8 mouse cellular contexts compared by ENCODE assay signal in the genomic region with DNA sequence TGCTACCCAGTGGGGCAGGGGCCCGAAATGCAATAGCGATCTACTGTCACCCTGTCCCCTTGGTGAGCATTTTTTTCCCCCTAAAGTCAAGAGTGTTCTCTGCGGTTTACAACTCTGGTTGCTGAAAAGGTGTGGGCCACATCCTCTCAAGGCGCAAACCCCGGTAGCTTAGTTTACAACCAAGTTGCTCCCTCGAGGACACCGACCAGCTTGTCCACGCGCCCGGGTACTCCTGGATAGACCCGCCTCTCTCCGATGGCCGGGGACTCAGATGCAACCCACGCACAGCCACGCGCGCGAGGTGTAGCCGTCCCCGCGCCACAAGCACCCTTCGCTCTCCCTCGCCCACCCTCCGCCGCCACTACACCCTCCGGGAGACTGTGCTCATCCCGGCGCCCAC. TPM values are rescaled to one million over a fixed set of nuclear protein-coding genes. Genes with fewer than 3 reads are reported as not detected.
DNase-seq lines count a peak whose midpoint lies in the region; ATAC-seq and TF ChIP-seq lines count a peak whose summit lies in the region.

No protein-coding gene starts in this region.

- peak overlapping the region; percentile 96 for H3K27ac ChIP-seq in layer of hippocampus, adult 2 months
- H3K27ac ChIP-seq in embryonic facial prominence, embryonic 10.5 days (replicated peaks): peak overlapping the region; percentile 71
- H3K27ac ChIP-seq in hindbrain, postnatal 0 days: peak overlapping the region; percentile 38; the same call in 1 of the 2 replicates
- H3K27ac ChIP-seq in midbrain, embryonic 10.5 days (replicated peaks): peak overlapping the region; percentile 82

- peaks cover 22% of the 10 kb centered on the region for H3K27me3 ChIP-seq in embryonic facial prominence, embryonic 10.5 days (replicated peaks; ENCODE audit: low read depth, poor library complexity, severe bottlenecking)
- H3K27me3 ChIP-seq in hindbrain, postnatal 0 days (ENCODE audit: insufficient read depth, low read length): no peaks in the 10 kb centered on the region
- peaks cover 30% of the 10 kb centered on the region for H3K27me3 ChIP-seq in midbrain, embryonic 10.5 days (ENCODE audit: low read depth, poor library complexity, severe bottlenecking)

- no peak; the same call in 1 of the 2 replicates for ATAC-seq in hindbrain, postnatal 0 days

- H3K4me3 ChIP-seq in layer of hippocampus, adult 2 months: peak overlapping the region; percentile 91
- peak overlapping the region; percentile 65 for H3K4me3 ChIP-seq in embryonic facial prominence, embryonic 10.5 days
- peak overlapping the region; percentile 56 for H3K4me3 ChIP-seq in hindbrain, postnatal 0 days (ENCODE audit: low read length)
- peak overlapping the region; percentile 76 for H3K4me3 ChIP-seq in midbrain, embryonic 10.5 days

- TF ChIP-seq CTCF in layer of hippocampus, adult 2 months (conservative IDR thresholded peaks at IDR 0.05): no peak
- TF ChIP-seq CTCF in hindbrain, postnatal 0 days (IDR thresholded peaks at IDR 0.05; ENCODE audit: low read depth): no peak

- peaks cover 38% of the 10 kb centered on the region for H3K4me1 ChIP-seq in embryonic facial prominence, embryonic 10.5 days
- H3K4me1 ChIP-seq in hindbrain, postnatal 0 days (ENCODE audit: insufficient read depth, low read length): 0 out of 2 replicates have a peak, but pooled peaks cover 11% of the 10 kb centered on the region
- peaks cover 33% of the 10 kb centered on the region for H3K4me1 ChIP-seq in midbrain, embryonic 10.5 days

- no peaks in the 10 kb centered on the region for H3K36me3 ChIP-seq in embryonic facial prominence, embryonic 10.5 days (replicated peaks)
- H3K36me3 ChIP-seq in hindbrain, postnatal 0 days (ENCODE audit: insufficient read depth, low read length): no peaks in the 10 kb centered on the region
- H3K36me3 ChIP-seq in midbrain, embryonic 10.5 days: no peaks in the 10 kb centered on the region

- peak overlapping the region; percentile 88 for H3K4me2 ChIP-seq in hindbrain, postnatal 0 days (ENCODE audit: low read depth, low read length)

- H3K9ac ChIP-seq in hindbrain, postnatal 0 days (replicated peaks; ENCODE audit: low read length): peak overlapping the region; percentile 55

- H3K9me3 ChIP-seq in embryonic facial prominence, embryonic 10.5 days: no peaks in the 10 kb centered on the region
- H3K9me3 ChIP-seq in hindbrain, postnatal 0 days (ENCODE audit: low read length): no peaks in the 10 kb centered on the region
- no peaks in the 10 kb centered on the region for H3K9me3 ChIP-seq in midbrain, embryonic 10.5 days (replicated peaks)

- no peak for DNase-seq in layer of hippocampus, adult 2 months (ENCODE audit: low spot score in 2 of 2)
- no peak for DNase-seq in layer of hippocampus, postnatal 10 days (ENCODE audit: low spot score in 2 of 2)
- DNase-seq in embryonic facial prominence, embryonic 10.5 days (ENCODE audit: low spot score): no peak
- DNase-seq in hindbrain, postnatal 0 days (ENCODE audit: low spot score): no peak
- DNase-seq in midbrain, embryonic 10.5 days (ENCODE audit: low spot score): no peak
- no peak for DNase-seq in right cerebral cortex, postnatal 36 days (ENCODE audit: low spot score in 2 of 2)
- no peak for DNase-seq in ovary, postnatal 14 days (ENCODE audit: low spot score)
- no peak for DNase-seq in layer of hippocampus, adult 11-12 months (ENCODE audit: low spot score)

- WGBS in embryonic facial prominence, embryonic 10.5 days: 3% methylated on average over 28 of the region's 28 CpGs
- WGBS in hindbrain, postnatal 0 days: 2% methylated on average over 28 of the region's 28 CpGs
- 4% methylated on average over 28 of the region's 28 CpGs for WGBS in midbrain, embryonic 10.5 days

RNA-seq across cellular contexts. Expression of gene Otulinl, which starts 0.4 kb away (rescaled TPM):
- 10 to 100 TPM; 27.6 to 31.8 TPM for total RNA-seq in layer of hippocampus, adult 2 months (2021)
- 10 to 100 TPM; 20.8 to 24.9 TPM for total RNA-seq in layer of hippocampus, postnatal 10 days (2021)
- 6.8 and 7.9 TPM in 2 replicates for polyA plus RNA-seq in embryonic facial prominence, embryonic 10.5 days (2016; fragmentation: Nextera tagmentation; extraction: Ambion mirVana)
- 5.5 and 11.0 TPM in 2 replicates for total RNA-seq in hindbrain, postnatal 0 days (2014; rRNA removed)
- 13.1 and 18.4 TPM in 2 replicates for polyA plus RNA-seq in hindbrain, postnatal 0 days (2015; fragmentation: Nextera tagmentation; extraction: Ambion mirVana)
- 5.9 and 6.1 TPM in 2 replicates for polyA plus RNA-seq in midbrain, embryonic 10.5 days (2016; fragmentation: Nextera tagmentation; extraction: Ambion mirVana)

RNA-seq across cellular contexts. Expression of gene Otulin, which starts 50.5 kb away (rescaled TPM):
- total RNA-seq in layer of hippocampus, adult 2 months (2021): 10 to 100 TPM; 19.4 to 23.1 TPM
- 10 to 100 TPM; 24.7 to 28.7 TPM for total RNA-seq in layer of hippocampus, postnatal 10 days (2021)
- 26.4 and 27.7 TPM in 2 replicates for polyA plus RNA-seq in embryonic facial prominence, embryonic 10.5 days (2016; fragmentation: Nextera tagmentation; extraction: Ambion mirVana)
- total RNA-seq in hindbrain, postnatal 0 days (2014; rRNA removed): 15.9 and 16.5 TPM in 2 replicates
- 25.4 and 26.3 TPM in 2 replicates for polyA plus RNA-seq in hindbrain, postnatal 0 days (2015; fragmentation: Nextera tagmentation; extraction: Ambion mirVana)
- 26.8 and 28.2 TPM in 2 replicates for polyA plus RNA-seq in midbrain, embryonic 10.5 days (2016; fragmentation: Nextera tagmentation; extraction: Ambion mirVana)

Comparison
In these comparisons a context has a peak if more than half of its experiments do, and no peak if none do; other contexts are left out.
1. H3K27ac ChIP-seq: peak in every context shown above with its lines; median percentile 96 in layer of hippocampus, adult 2 months; 82 in midbrain, embryonic 10.5 days; 71 in embryonic facial prominence, embryonic 10.5 days; 38 in hindbrain, postnatal 0 days.